Mouse (Mus musculus) liver, embryonic 14.5 days (tissue): ENCODE results near the gene R3hdm2. TPM values are rescaled to one million over a fixed set of nuclear protein-coding genes. Genes with fewer than 3 reads are reported as not detected.

Experiments used
- ATAC-seq: fragments of 200-750 bp; cut with Nextera tagmentation; 2 replicates; pipeline ENCODE4 v1.8.0; 2017; ENCODE audit warnings: moderate number of reproducible peaks, mild to moderate bottlenecking, moderate library complexity; ENCODE audit not compliant: insufficient read depth
- DNase-seq, 3 experiments: peaks; one replicate each; pipeline ENCODE4 v3.0.0-alpha.2; 2012 to 2013; ENCODE audit warnings: low read depth in 3 of 3, low spot score in 3 of 3
- H3K27ac ChIP-seq: fragments of 300-500 bp; sonication (generic); 2 replicates; pipeline ENCODE4 v1.5.1; 2014; ENCODE audit warnings: moderate library complexity, mild to moderate bottlenecking, control low read depth, inconsistent platforms
- H3K27me3 ChIP-seq: fragments of 300-500 bp; sonication (generic); 2 replicates; pipeline ENCODE4 v1.6.1; 2014; ENCODE audit warnings: mild to moderate bottlenecking, low read length, moderate library complexity; ENCODE audit not compliant: control insufficient read depth, insufficient read depth
- H3K36me3 ChIP-seq: fragments of 300-500 bp; sonication (generic); replicated peaks from 2 replicates; pipeline ENCODE4 v1.6.1; 2014; ENCODE audit warnings: low read depth; ENCODE audit not compliant: control insufficient read depth, insufficient read depth
- H3K4me1 ChIP-seq, 2 experiments: fragments of 200-500 bp in 1 of 2; fragments of 300-500 bp in 1 of 2; sonication (generic) in 1 of 2; replicated peaks; 2 replicates each; pipeline ENCODE4 v1.6.1; 2012 to 2014; ENCODE audit warnings: antibody characterized with exemption in 1 of 2, inconsistent platforms in 1 of 2, low read length in 1 of 2; ENCODE audit not compliant: control insufficient read depth in 2 of 2, insufficient read depth in 2 of 2
- H3K4me2 ChIP-seq: fragments of 300-500 bp; sonication (generic); 2 replicates; pipeline ENCODE4 v1.6.1; 2014; ENCODE audit warnings: low read depth, mild to moderate bottlenecking, control low read depth, moderate library complexity
- H3K4me3 ChIP-seq, 2 experiments: fragments of 200-500 bp in 1 of 2; fragments of 300-500 bp in 1 of 2; sonication (generic) in 1 of 2; 2 replicates each; pipeline ENCODE4 v1.5.1; 2012 to 2014; ENCODE audit warnings: low read depth in 2 of 2, low read length in 2 of 2, mild to moderate bottlenecking in 2 of 2, control low read depth in 1 of 2, inconsistent platforms in 1 of 2, moderate library complexity in 1 of 2; ENCODE audit not compliant: insufficient read depth in 1 of 2
- H3K9ac ChIP-seq: fragments of 300-500 bp; sonication (generic); replicated peaks from 2 replicates; pipeline ENCODE4 v1.6.1; 2014; ENCODE audit warnings: mild to moderate bottlenecking, control low read depth, moderate library complexity
- H3K9me3 ChIP-seq: fragments of 300-500 bp; sonication (generic); 2 replicates; pipeline ENCODE4 v1.6.1; 2016; ENCODE audit warnings: low read length, mixed read lengths; ENCODE audit not compliant: control insufficient read depth
- CTCF ChIP-seq: IDR thresholded peaks from 2 replicates; pipeline ENCODE4 v1.5.1; 2016; ENCODE audit warnings: antibody characterized with exemption, low read depth, control low read depth
- EP300 ChIP-seq: IDR thresholded peaks from 2 replicates; pipeline ENCODE4 v1.6.1; 2016; ENCODE audit warnings: antibody characterized with exemption, low read depth
- WGBS: fragments of 180-500 bp; shearing (Covaris S2); extraction: QIAGEN DNeasy Blood & Tissue Kit; methylation state at CpG from one replicate; pipeline ENCODE4 v1.1.7; 2014; ENCODE audit not compliant: insufficient replicate concordance; 5-methylcytosine and 5-hydroxymethylcytosine counted together
- polyA plus RNA-seq, 2 experiments: library from polyadenylated mRNA; depleted of rRNA in 1 of 2; stranded (reverse) in 1 of 2; unstranded in 1 of 2; fragments of >200 nt; fragmentation: Nextera tagmentation in 1 of 2; extraction: Ambion mirVana in 1 of 2; gene quantifications; 2 replicates each; pipeline versions ENCODE4 v1.2.1 to v1.2.3; 2012 to 2014

Gene R3hdm2
- polyA plus RNA-seq (2012; rRNA removed): 10.9 and 16.2 TPM in 2 replicates
- 9.0 and 14.0 TPM in 2 replicates for polyA plus RNA-seq (2014; fragmentation: Nextera tagmentation; extraction: Ambion mirVana)

GRCm38 (mm10) chr10:127380251-127380691 lies at the start of gene R3hdm2:
TSS of gene R3hdm2 (plus strand) at chr10:127380327.
- Histone ChIP-seq H3K4me3 (peak within 1 kb of the TSS; percentile 87 to 91), H3K4me2 (peak within 1 kb of the TSS; percentile 88), H3K27ac (peak within 1 kb of the TSS; percentile 54), H3K36me3 (no peaks in the 10 kb centered on the region), H3K9me3 (no peaks in the 10 kb centered on the region), H3K27me3 (no peaks in the 10 kb centered on the region), H3K9ac (peak within 1 kb of the TSS; percentile 76), H3K4me1 (peaks cover 3 to 12% of the 10 kb centered on the region in 2 experiments; a peak in 3 of 4 replicates)
- 0% methylated on average over 41 of the region's 53 CpGs for WGBS
- TF ChIP-seq CTCF (no peak), EP300 (no peak)
- ATAC-seq (peak; percentile 98), DNase-seq (peak; percentile 81 to 84 (median 83))

GRCm38 (mm10) chr10:127332211-127332874 lies 47.8 kb upstream of the R3hdm2 start:
- ATAC-seq (peak; percentile 9; the same call in 1 of the 2 replicates), DNase-seq (no peak)
- H3K27me3 ChIP-seq: no peaks in the 10 kb centered on the region; the same call in 1 of the 2 replicates
- WGBS: 34% methylated on average over 31 of the region's 31 CpGs
- H3K27ac ChIP-seq: no peak overlapping the region
- TF ChIP-seq CTCF (peak; percentile 56), EP300 (no peak)
- no peaks in the 10 kb centered on the region for H3K36me3 ChIP-seq
- no peak overlapping the region; a peak in 1 of 4 replicates for H3K4me3 ChIP-seq
- H3K9me3 ChIP-seq: no peaks in the 10 kb centered on the region
- H3K9ac ChIP-seq: no peak overlapping the region
- H3K4me1 ChIP-seq: no peaks in the 10 kb centered on the region
- H3K4me2 ChIP-seq: peak overlapping the region; percentile 28

GRCm38 (mm10) chr10:127333152-127333551 lies 47.0 kb upstream of the R3hdm2 start:
- Histone ChIP-seq H3K4me1 (no peaks in the 10 kb centered on the region), H3K4me3 (no peak overlapping the region), H3K9ac (no peak overlapping the region), H3K27me3 (no peaks in the 10 kb centered on the region; the same call in 1 of the 2 replicates), H3K27ac (no peak overlapping the region), H3K4me2 (no peak overlapping the region), H3K9me3 (no peaks in the 10 kb centered on the region), H3K36me3 (no peaks in the 10 kb centered on the region)
- WGBS: 34% methylated on average over 5 of the region's 5 CpGs
- ATAC-seq (no peak), DNase-seq (no peak)
- no peak for TF ChIP-seq EP300
- peak; percentile 71 for TF ChIP-seq CTCF

- no peak overlapping the region for H3K4me2 ChIP-seq
- WGBS: 35% methylated on average over 1 of the region's 1 CpGs
- no peak overlapping the region for H3K4me3 ChIP-seq
- H3K36me3 ChIP-seq: no peaks in the 10 kb centered on the region
- H3K9ac ChIP-seq: no peak overlapping the region
- H3K4me1 ChIP-seq: no peaks in the 10 kb centered on the region; a peak in 1 of 4 replicates
- no peak for DNase-seq
- ATAC-seq: no peak
- H3K27me3 ChIP-seq: peaks cover 15% of the 10 kb centered on the region
- TF ChIP-seq CTCF (no peak), EP300 (no peak)
- no peaks in the 10 kb centered on the region for H3K9me3 ChIP-seq
- no peak overlapping the region for H3K27ac ChIP-seq
These were observed 44.9 kb upstream of the R3hdm2 start for GRCm38 (mm10) chr10:127335271-127335670.

GRCm38 (mm10) chr10:127336952-127337351 lies 43.2 kb upstream of the R3hdm2 start:
- DNase-seq: no peak
- WGBS: 41% methylated on average over 5 of the region's 5 CpGs
- Histone ChIP-seq H3K4me3 (no peak overlapping the region), H3K9me3 (no peaks in the 10 kb centered on the region), H3K4me2 (no peak overlapping the region), H3K27ac (no peak overlapping the region), H3K27me3 (peaks cover 31% of the 10 kb centered on the region), H3K4me1 (peaks cover 0 to under 1% of the 10 kb centered on the region in 2 experiments; a peak in 2 of 4 replicates), H3K9ac (no peak overlapping the region), H3K36me3 (no peaks in the 10 kb centered on the region)
- TF ChIP-seq CTCF (no peak), EP300 (no peak)
- no peak for ATAC-seq
